ENCODE assay signal across 22 mouse cellular contexts in genomic region chr8:54917710-54918109, GRCm38 (mm10). TPM values are rescaled to one million over a fixed set of nuclear protein-coding genes. Genes with fewer than 3 reads are reported as not detected.
A peak's percentile ranks its signal among the peaks of the same experiment; 100 is the strongest.
DNase-seq lines count a peak whose midpoint lies in the region; ATAC-seq and TF ChIP-seq lines count a peak whose summit lies in the region.
"Had no signal": no experiment of that assay in that cellular context is flagged by ENCODE, and none has a peak within 500 bp of the region (broad histone marks: within the 10 kb centered on the region; RNA-seq: fewer than 3 reads in every experiment).

No protein-coding gene starts in this region.

- H3K4me3 ChIP-seq in heart, embryonic 11.5 days (ENCODE audit: low read depth, low read length): no peak overlapping the region
- H3K4me3 ChIP-seq in heart, adult 2 months: no peak overlapping the region
- no peak overlapping the region for H3K4me3 ChIP-seq in kidney, embryonic 14.5 days (ENCODE audit: low read length)
- H3K4me3 ChIP-seq in midbrain, embryonic 11.5 days (ENCODE audit: low read depth, low read length): no peak overlapping the region
- no peak overlapping the region for H3K4me3 ChIP-seq in midbrain, postnatal 0 days (ENCODE audit: low read depth, low read length)
- H3K4me3 ChIP-seq in ES-E14 (ENCODE audit: insufficient read depth in 1 of 2, low read depth in 1 of 2, low read length in 2 of 2, poor library complexity in 1 of 2, severe bottlenecking in 1 of 2): peak overlapping the region; percentile 4 to 9; a peak in 2 of 4 replicates
- H3K4me3 ChIP-seq in gastrocnemius, adult 2 months: no peak overlapping the region
- H3K4me3 ChIP-seq: embryonic facial prominence, embryonic 13.5 days; forebrain, embryonic 13.5 days; heart, embryonic 13.5 days; hindbrain, embryonic 15.5 days had no signal

- H3K9me3 ChIP-seq in heart, embryonic 11.5 days (replicated peaks; ENCODE audit: control insufficient read depth, low read length): no peaks in the 10 kb centered on the region
- H3K9me3 ChIP-seq in kidney, embryonic 14.5 days (ENCODE audit: control insufficient read depth, low read length): no peaks in the 10 kb centered on the region
- H3K9me3 ChIP-seq in midbrain, embryonic 11.5 days (ENCODE audit: control insufficient read depth, low read length): no peaks in the 10 kb centered on the region
- no peaks in the 10 kb centered on the region for H3K9me3 ChIP-seq in midbrain, postnatal 0 days (ENCODE audit: low read length)
- no peaks in the 10 kb centered on the region for H3K9me3 ChIP-seq in ES-E14 (ENCODE audit: control insufficient read depth, insufficient read depth, low read depth, low read length)
- H3K9me3 ChIP-seq: embryonic facial prominence, embryonic 13.5 days; forebrain, embryonic 13.5 days; heart, embryonic 13.5 days; hindbrain, embryonic 15.5 days had no signal

- no peaks in the 10 kb centered on the region for H3K4me1 ChIP-seq in heart, embryonic 11.5 days (ENCODE audit: control insufficient read depth, insufficient read depth, low read length)
- H3K4me1 ChIP-seq in heart, adult 2 months (ENCODE audit: control insufficient read depth, insufficient read depth, low read length): no peaks in the 10 kb centered on the region
- H3K4me1 ChIP-seq in kidney, embryonic 14.5 days (ENCODE audit: control insufficient read depth, insufficient read depth, low read length): no peaks in the 10 kb centered on the region
- H3K4me1 ChIP-seq in midbrain, embryonic 11.5 days (ENCODE audit: control insufficient read depth, insufficient read depth, low read length): peaks cover 6% of the 10 kb centered on the region; the same call in 1 of the 2 replicates
- no peaks in the 10 kb centered on the region for H3K4me1 ChIP-seq in midbrain, postnatal 0 days (ENCODE audit: insufficient read depth, low read length)
- no peaks in the 10 kb centered on the region for H3K4me1 ChIP-seq in ES-E14 (ENCODE audit: control insufficient read depth in 2 of 2, insufficient read depth in 2 of 2, low read length in 2 of 2, poor library complexity in 1 of 2)
- H3K4me1 ChIP-seq: embryonic facial prominence, embryonic 13.5 days had no signal

- no peak for TF ChIP-seq EP300 in heart, adult 2 months (IDR thresholded peaks at IDR 0.05; ENCODE audit: insufficient read depth, low read depth, low read length)

- no peak for TF ChIP-seq POLR2A in heart, adult 2 months (IDR thresholded peaks at IDR 0.05; ENCODE audit: insufficient read depth, low read depth, low read length)

- H3K36me3 ChIP-seq in heart, embryonic 11.5 days (ENCODE audit: control insufficient read depth, insufficient read depth, low read length): no peaks in the 10 kb centered on the region
- no peaks in the 10 kb centered on the region for H3K36me3 ChIP-seq in heart, adult 2 months (ENCODE audit: control insufficient read depth, insufficient read depth, low read length)
- H3K36me3 ChIP-seq in kidney, embryonic 14.5 days (ENCODE audit: control insufficient read depth, insufficient read depth, low read length): no peaks in the 10 kb centered on the region
- no peaks in the 10 kb centered on the region for H3K36me3 ChIP-seq in midbrain, embryonic 11.5 days (ENCODE audit: control insufficient read depth, insufficient read depth, low read length)
- H3K36me3 ChIP-seq in midbrain, postnatal 0 days (ENCODE audit: insufficient read depth, low read length): no peaks in the 10 kb centered on the region
- H3K36me3 ChIP-seq in ES-E14 (ENCODE audit: control insufficient read depth, insufficient read depth, low read length, poor library complexity, severe bottlenecking): no peaks in the 10 kb centered on the region
- H3K36me3 ChIP-seq: embryonic facial prominence, embryonic 13.5 days; heart, embryonic 13.5 days; hindbrain, embryonic 15.5 days had no signal

- in situ Hi-C loops in ES-E14 (cut with MboI; ENCODE audit: low sequenced_read_pairs in 2 of 2, unreplicated experiment in 2 of 2): no loop called here

- DNase-seq in heart, adult 2 months: no peak
- no peak for DNase-seq in kidney, adult 18-20 months
- DNase-seq in midbrain, embryonic 11.5 days (ENCODE audit: low spot score, missing footprints): no peak
- no peak for DNase-seq in midbrain, postnatal 0 days (ENCODE audit: low spot score)
- no peak for DNase-seq in ES-E14 (ENCODE audit: low read depth, low spot score)
- no peak for DNase-seq in gastrocnemius, adult 2 months
- DNase-seq: adrenal gland, postnatal 10 days; cerebellum, adult 11 months; cerebellum, adult 8-10 months; cerebellum, postnatal 14 days; gastrocnemius, postnatal 36 days; heart, adult 11 months; heart, postnatal 14 days had no signal

- H3K9ac ChIP-seq in heart, embryonic 11.5 days (ENCODE audit: low read depth, low read length): no peak overlapping the region
- H3K9ac ChIP-seq in heart, adult 2 months (ENCODE audit: low read depth, low read length): no peak overlapping the region
- no peak overlapping the region for H3K9ac ChIP-seq in kidney, embryonic 14.5 days (ENCODE audit: low read depth, low read length)
- H3K9ac ChIP-seq in midbrain, embryonic 11.5 days (ENCODE audit: low read length): no peak overlapping the region
- H3K9ac ChIP-seq in midbrain, postnatal 0 days (replicated peaks; ENCODE audit: low read length, poor library complexity, severe bottlenecking): no peak overlapping the region
- H3K9ac ChIP-seq in ES-E14 (ENCODE audit: insufficient read depth, low read depth, low read length, poor library complexity, severe bottlenecking): no peak overlapping the region
- H3K9ac ChIP-seq: embryonic facial prominence, embryonic 13.5 days; forebrain, embryonic 13.5 days; heart, embryonic 13.5 days; hindbrain, embryonic 15.5 days had no signal

- intact Hi-C loops in heart, adult 2 months (cut with DNase I): no loop called here
- intact Hi-C loops in gastrocnemius, adult 2 months (cut with DNase I): no loop called here

- no peaks in the 10 kb centered on the region for H3K27me3 ChIP-seq in heart, embryonic 11.5 days (ENCODE audit: control insufficient read depth, insufficient read depth, low read length)
- no peaks in the 10 kb centered on the region for H3K27me3 ChIP-seq in heart, adult 2 months (ENCODE audit: control insufficient read depth, insufficient read depth, low read length)
- no peaks in the 10 kb centered on the region for H3K27me3 ChIP-seq in kidney, embryonic 14.5 days (ENCODE audit: control insufficient read depth, insufficient read depth, low read length)
- H3K27me3 ChIP-seq in midbrain, embryonic 11.5 days (ENCODE audit: control insufficient read depth, insufficient read depth, low read length): no peaks in the 10 kb centered on the region
- H3K27me3 ChIP-seq in midbrain, postnatal 0 days (ENCODE audit: insufficient read depth, low read length): no peaks in the 10 kb centered on the region
- H3K27me3 ChIP-seq: embryonic facial prominence, embryonic 13.5 days; forebrain, embryonic 13.5 days; heart, embryonic 13.5 days; hindbrain, embryonic 15.5 days had no signal

- no peaks in the 10 kb centered on the region for H3K79me2 ChIP-seq in heart, adult 2 months (replicated peaks; ENCODE audit: control insufficient read depth, insufficient read depth, low read length)

- no peak overlapping the region for H3K4me2 ChIP-seq in heart, embryonic 11.5 days
- no peak overlapping the region for H3K4me2 ChIP-seq in kidney, embryonic 14.5 days (replicated peaks; ENCODE audit: low read depth, low read length)
- no peak overlapping the region for H3K4me2 ChIP-seq in midbrain, embryonic 11.5 days
- H3K4me2 ChIP-seq in midbrain, postnatal 0 days (ENCODE audit: low read depth, low read length, poor library complexity, severe bottlenecking): no peak overlapping the region
- H3K4me2 ChIP-seq: embryonic facial prominence, embryonic 13.5 days; forebrain, embryonic 13.5 days; heart, embryonic 13.5 days; hindbrain, embryonic 15.5 days had no signal

- 71% methylated on average over 5 of the region's 9 CpGs for WGBS in heart, embryonic 11.5 days (ENCODE audit: insufficient replicate concordance)
- WGBS in heart, adult 2 months: 58% methylated on average over 9 of the region's 9 CpGs
- WGBS in kidney, embryonic 14.5 days: 65% methylated on average over 6 of the region's 9 CpGs
- WGBS in midbrain, embryonic 11.5 days: 87% methylated on average over 5 of the region's 9 CpGs
- WGBS in midbrain, postnatal 0 days: 88% methylated on average over 3 of the region's 9 CpGs

- no peak overlapping the region for H3K27ac ChIP-seq in heart, embryonic 11.5 days (ENCODE audit: low read depth, low read length)
- H3K27ac ChIP-seq in heart, adult 2 months: no peak overlapping the region
- H3K27ac ChIP-seq in kidney, embryonic 14.5 days (ENCODE audit: low read depth, low read length): no peak overlapping the region
- no peak overlapping the region for H3K27ac ChIP-seq in midbrain, embryonic 11.5 days (ENCODE audit: low read depth, low read length)
- no peak overlapping the region for H3K27ac ChIP-seq in midbrain, postnatal 0 days (ENCODE audit: low read depth, low read length)
- H3K27ac ChIP-seq in ES-E14 (ENCODE audit: insufficient read depth, low read depth, low read length, poor library complexity, severe bottlenecking): no peak overlapping the region
- no peak overlapping the region for H3K27ac ChIP-seq in gastrocnemius, adult 2 months
- H3K27ac ChIP-seq: embryonic facial prominence, embryonic 13.5 days; forebrain, embryonic 13.5 days; heart, embryonic 13.5 days; hindbrain, embryonic 15.5 days had no signal

- ATAC-seq in heart, embryonic 11.5 days (replicated peaks; ENCODE audit: insufficient number of reproducible peaks, low FRiP score, low TSS enrichment): 0 out of 2 replicates have a peak, but pooled peaks have one; percentile 26
- ATAC-seq in kidney, embryonic 14.5 days (ENCODE audit: low FRiP score, low TSS enrichment): peak; percentile 62; the same call in 1 of the 2 replicates
- ATAC-seq in midbrain, embryonic 11.5 days (ENCODE audit: low FRiP score): 0 out of 2 replicates have a peak, but pooled peaks have one; percentile 24
- no peak for ATAC-seq in midbrain, postnatal 0 days (ENCODE audit: low FRiP score)
- ATAC-seq: forebrain, embryonic 13.5 days had no signal

- no peak for TF ChIP-seq CTCF in heart, adult 2 months (IDR thresholded peaks at IDR 0.05)
- TF ChIP-seq CTCF in midbrain, postnatal 0 days (IDR thresholded peaks at IDR 0.05): no peak
- TF ChIP-seq CTCF in gastrocnemius, adult 2 months (IDR thresholded peaks at IDR 0.05): no peak

RNA-seq across cellular contexts. Expression of gene Wdr17, which starts 30.7 kb away (rescaled TPM):
- polyA plus RNA-seq in heart, embryonic 11.5 days (2014; fragmentation: Nextera tagmentation; extraction: Ambion mirVana): 0.31 and 0.32 TPM in 2 replicates
- total RNA-seq in heart, adult 2 months (2021): not detected
- not detected in 2 replicates for polyA plus RNA-seq in heart, adult 2 months (2012; rRNA removed)
- polyA plus RNA-seq in kidney, embryonic 14.5 days (2014; fragmentation: Nextera tagmentation; extraction: Ambion mirVana): 0.66 and 1.1 TPM in 2 replicates
- 3.0 and 5.6 TPM in 2 replicates for polyA plus RNA-seq in midbrain, embryonic 11.5 days (2014; fragmentation: Nextera tagmentation; extraction: Ambion mirVana)
- 16.7 and 18.6 TPM in 2 replicates for total RNA-seq in midbrain, postnatal 0 days (2014; rRNA removed)
- 13.1 and 13.9 TPM in 2 replicates for polyA plus RNA-seq in midbrain, postnatal 0 days (2015; fragmentation: Nextera tagmentation; extraction: Ambion mirVana)
- total RNA-seq in ES-E14 (2012; rRNA removed): 1.1 and 1.2 TPM in 2 replicates
- total RNA-seq in gastrocnemius, adult 2 months (2021): under 1 TPM; 0.14 to 0.41 TPM
- total RNA-seq: common myeloid progenitor, adult 5-6 weeks; heart, postnatal 14 days; MEL had no signal

RNA-seq across cellular contexts. Expression of gene Gpm6a, which starts 36.9 kb away (rescaled TPM):
- polyA plus RNA-seq in heart, embryonic 11.5 days (2014; fragmentation: Nextera tagmentation; extraction: Ambion mirVana): 15.4 and 16.3 TPM in 2 replicates
- total RNA-seq in heart, adult 2 months (2021): 10 to 100 TPM in 1 of 2 experiments, 1 to 10 TPM in 1; 9.0 to 10.6 TPM
- 5.8 and 10.5 TPM in 2 replicates for polyA plus RNA-seq in heart, adult 2 months (2012; rRNA removed)
- 6.8 and 11.0 TPM in 2 replicates for polyA plus RNA-seq in kidney, embryonic 14.5 days (2014; fragmentation: Nextera tagmentation; extraction: Ambion mirVana)
- polyA plus RNA-seq in midbrain, embryonic 11.5 days (2014; fragmentation: Nextera tagmentation; extraction: Ambion mirVana): 163 and 190 TPM in 2 replicates
- 913 and 1,167 TPM in 2 replicates for total RNA-seq in midbrain, postnatal 0 days (2014; rRNA removed)
- 620 and 624 TPM in 2 replicates for polyA plus RNA-seq in midbrain, postnatal 0 days (2015; fragmentation: Nextera tagmentation; extraction: Ambion mirVana)
- total RNA-seq in ES-E14 (2012; rRNA removed): 0.37 and 0.85 TPM in 2 replicates
- under 1 TPM; 0.18 to 0.42 TPM for total RNA-seq in gastrocnemius, adult 2 months (2021)
- total RNA-seq: common myeloid progenitor, adult 5-6 weeks; hematopoietic stem cell, adult 5-6 weeks; MEL had no signal

Comparison
In these comparisons a context has a peak if more than half of its experiments do, and no peak if none do; other contexts are left out.
1. H3K4me3 ChIP-seq: peak in ES-E14 (2 of 2); none in heart, embryonic 11.5 days (single experiment), heart, adult 2 months (single experiment), kidney, embryonic 14.5 days (single experiment), midbrain, embryonic 11.5 days (single experiment), midbrain, postnatal 0 days (single experiment) and gastrocnemius, adult 2 months (single experiment).